Mouse (Mus musculus) frontal cortex, postnatal 25 days (tissue): Measurements from ENCODE around the gene Eif3k.

Source experiments
- DNase-seq, 2 experiments: peaks; one replicate each; pipeline ENCODE4 v3.0.0; 2022; ENCODE audit warnings: low spot score in 2 of 2

Gene Eif3k

GRCm38 (mm10) chr7:28939418-28940183 is 42.1 kb downstream of the Eif3k start:
- DNase-seq: no peak

- no peak for DNase-seq
These were observed 43.0 kb downstream of the Eif3k start for GRCm38 (mm10) chr7:28938654-28939053.

GRCm38 (mm10) chr7:28936787-28937186 is 44.9 kb downstream of the Eif3k start:
- no peak for DNase-seq

GRCm38 (mm10) chr7:28933825-28934224 is 47.8 kb downstream of the Eif3k start:
- DNase-seq: no peak

DNA sequence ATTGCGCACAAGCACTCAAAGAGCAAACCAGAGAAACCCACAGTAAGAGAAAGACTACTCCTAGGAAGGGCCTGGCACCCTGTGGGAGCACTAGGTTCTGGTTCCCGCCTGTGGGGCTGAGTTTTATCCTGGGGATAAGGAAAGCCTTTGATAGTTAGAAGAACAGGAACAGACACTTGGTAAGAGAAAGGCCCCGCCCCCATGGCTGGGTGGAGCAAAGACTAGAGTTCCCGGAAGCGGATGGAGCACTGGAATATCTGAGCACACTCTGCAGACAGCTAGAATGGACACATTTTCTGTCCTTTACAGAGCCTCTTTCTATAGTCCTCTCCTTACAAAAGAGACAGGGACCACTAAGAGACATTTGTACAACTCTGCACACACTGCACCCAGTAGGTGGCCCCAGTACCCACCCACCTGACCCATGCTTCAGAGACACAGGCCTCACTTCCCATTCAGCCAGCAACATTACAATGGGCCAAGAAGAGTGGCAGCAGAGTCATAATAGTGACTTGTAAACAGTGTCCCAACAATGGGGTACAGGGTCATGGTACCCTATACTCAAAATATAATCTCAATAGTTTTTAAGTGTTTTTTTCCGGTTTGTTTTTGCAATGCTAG is 49.1 kb downstream of the Eif3k start:
- DNase-seq: no peak

DNA sequence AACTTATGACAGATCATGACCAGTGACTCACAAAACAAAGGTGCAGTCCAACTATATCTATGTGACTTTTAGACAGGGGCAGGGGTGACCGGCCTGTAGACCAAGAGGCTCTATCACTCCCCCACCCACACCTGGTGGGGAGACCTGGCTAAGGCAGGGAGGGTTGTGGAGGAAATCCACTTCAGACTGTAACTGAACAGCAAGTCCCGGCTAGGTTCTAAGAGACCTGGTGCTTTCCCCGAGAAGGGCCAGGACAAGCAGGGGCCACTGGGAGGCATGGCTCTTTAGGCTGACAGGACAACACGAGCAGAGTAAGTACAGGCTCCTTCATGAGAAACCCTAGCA is 50.0 kb downstream of the Eif3k start:
- no peak for DNase-seq

DNA sequence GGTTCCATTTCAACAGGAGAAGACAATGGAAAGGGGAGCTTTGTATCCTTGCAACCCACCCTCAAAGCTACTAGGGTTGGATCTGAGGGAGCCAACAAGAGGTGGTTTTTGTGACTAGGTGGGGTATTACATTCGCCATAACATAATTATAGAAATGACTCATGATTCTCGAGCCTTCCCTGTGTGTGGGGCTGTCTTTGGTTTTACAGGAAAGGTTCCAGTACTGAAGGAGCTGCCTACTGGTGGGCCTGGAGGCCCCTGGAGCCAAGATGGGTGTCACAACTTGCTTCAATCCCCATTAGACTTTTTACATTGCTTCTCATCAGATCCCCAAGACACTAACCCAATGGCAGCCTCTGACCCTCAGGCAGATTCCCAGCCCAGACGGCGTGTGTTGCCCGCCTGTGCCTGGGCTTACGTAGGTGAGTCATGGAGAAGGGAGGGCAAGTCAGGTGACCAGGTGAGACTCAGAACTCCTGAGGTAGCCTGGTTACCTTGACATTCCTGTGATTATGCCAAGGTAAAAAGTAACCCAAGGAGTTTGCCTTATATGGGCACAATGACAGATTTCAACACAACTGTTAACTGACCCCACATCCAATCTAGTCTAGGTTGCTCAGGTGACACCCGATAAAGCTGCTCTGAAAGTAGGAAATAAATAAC is 50.5 kb downstream of the Eif3k start:
- no peak for DNase-seq

DNA sequence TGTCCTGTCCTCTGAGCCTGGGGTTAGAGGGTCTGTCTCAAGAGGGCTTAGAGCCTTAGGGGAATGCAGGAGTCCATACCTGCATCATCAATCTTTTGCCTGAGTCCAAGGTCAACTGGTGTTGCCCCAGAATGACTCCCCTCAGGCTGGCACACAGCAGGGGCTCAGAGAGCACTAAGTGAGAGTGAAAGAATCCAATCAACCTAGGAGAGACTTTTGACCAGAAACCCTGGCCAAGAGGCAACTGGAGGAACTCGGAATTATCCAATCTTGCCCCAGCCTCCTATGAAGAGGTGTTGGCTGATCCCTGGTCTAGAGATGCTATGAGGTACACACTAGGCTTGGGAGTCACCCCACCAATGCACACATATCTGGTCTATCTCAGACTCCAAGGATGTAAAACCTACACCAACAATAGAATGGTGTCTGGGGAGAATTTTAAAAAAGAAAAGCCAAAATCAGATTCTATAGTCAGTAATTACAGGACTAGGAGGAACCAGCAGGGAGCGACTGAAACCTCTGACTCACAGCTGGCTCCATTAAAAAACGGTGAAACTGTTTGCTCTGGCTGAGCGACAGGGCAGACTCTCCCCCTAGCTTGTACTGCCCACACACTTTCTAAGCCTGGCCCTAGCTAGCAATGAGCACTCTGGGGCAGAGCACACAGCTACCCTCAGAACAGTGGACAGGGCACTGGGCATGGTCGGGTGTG is 51.2 kb downstream of the Eif3k start:
- no peak for DNase-seq

- no peak for DNase-seq
These were observed 52.3 kb downstream of the Eif3k start for GRCm38 (mm10) chr7:28929381-28929780.

- no peak for DNase-seq
These were observed 55.5 kb downstream of the Eif3k start for GRCm38 (mm10) chr7:28926172-28926571.

GRCm38 (mm10) chr7:28925317-28925716 is 56.3 kb downstream of the Eif3k start:
- DNase-seq: no peak

DNA sequence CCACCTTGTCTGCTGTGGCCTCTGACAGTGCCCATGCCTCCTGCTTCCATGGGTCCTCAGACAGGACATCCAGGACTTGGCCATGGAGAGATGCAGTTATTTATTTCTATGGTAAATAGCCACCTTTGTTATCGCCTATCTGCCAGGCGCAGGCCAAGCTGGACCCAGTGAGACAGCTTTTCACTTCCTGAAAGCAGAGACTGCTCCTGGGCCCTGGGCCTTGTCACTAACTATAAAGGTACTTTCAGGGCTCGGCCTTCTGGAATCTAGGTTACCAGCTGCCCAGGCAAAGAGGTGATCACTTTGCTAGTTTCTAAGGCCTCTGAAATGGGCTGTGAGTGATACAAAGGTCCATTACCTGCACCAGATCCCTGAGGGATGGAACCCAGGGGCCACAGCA is 56.9 kb downstream of the Eif3k start:
- no peak for DNase-seq

DNA sequence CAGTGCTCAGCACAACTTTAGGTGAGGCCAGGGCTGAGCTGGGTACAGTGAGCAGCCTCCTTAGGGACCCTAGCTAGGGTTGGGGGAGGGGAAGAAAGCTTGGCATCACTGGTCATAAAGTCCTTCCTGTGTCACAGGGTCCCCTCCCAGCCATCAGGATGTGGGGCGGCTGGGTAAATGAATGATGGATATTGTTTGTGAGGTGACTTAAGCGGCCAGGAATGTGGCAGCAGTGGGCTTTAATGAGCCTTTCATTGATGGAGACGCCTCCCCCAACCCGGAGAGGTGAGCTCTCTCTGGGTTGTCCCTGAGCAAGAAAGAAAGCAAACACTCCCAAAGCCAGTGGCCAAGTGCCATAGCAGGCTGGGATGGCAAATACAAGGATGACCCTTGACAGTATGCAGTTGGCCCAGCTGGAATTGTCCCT is 57.8 kb downstream of the Eif3k start:
- DNase-seq: no peak

DNA sequence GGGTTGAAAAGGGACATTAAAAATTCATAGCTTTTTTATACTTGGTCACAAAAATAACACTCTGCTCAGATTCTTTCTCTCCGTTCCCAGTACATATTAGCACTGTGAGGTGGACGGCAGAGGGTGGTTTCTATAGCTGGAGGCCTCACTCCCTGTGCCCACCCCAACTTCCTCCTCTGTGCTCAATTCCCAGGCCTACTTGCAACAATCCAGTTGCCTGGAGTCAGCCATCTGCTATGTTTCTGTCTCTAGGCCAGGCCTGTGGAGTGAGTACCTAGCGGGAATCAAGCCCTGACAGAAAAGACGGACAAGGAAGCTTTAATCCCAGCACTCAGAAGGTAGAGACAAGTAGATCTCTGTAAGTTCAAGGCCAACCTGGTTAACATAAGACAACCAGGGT is 59.1 kb downstream of the Eif3k start:
- no peak for DNase-seq

DNA sequence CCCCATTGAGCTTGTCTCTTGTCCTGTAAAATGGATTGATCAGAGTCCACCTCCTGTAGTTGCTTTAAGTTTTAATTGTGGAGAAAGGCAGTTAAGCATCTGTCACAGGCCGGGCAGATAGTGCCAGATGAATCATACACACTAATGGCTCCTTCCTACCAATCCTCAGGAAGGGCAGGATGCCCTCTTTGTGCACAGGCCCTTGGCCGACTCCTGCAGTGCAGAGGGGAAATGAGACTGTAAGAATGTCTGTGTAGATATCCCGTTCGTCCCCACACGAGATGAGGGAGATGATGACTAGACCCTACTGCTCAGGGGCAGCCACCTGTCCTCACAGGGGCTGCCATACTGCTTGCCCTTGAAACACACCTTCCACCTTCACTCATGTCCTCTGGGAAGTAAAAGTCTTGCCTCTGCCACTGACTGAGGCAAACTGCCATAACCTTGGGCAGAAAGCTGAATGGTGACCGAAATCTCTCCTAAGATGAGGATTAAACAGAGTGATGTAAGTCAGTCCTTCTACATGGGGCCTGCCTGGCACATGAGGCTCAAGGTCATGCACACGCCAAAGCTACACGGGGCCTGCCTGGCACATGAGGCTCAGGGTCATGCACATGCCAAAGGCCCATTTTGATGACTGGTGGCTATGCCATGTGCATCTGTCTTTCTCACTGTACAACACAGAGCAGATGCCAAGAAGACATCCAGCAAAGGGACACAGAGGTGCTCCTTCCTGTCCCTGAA is 59.8 kb downstream of the Eif3k start:
- no peak for DNase-seq
